Mouse (Mus musculus): ENCODE data around the gene Slc2a12. TPM values are rescaled to one million over a fixed set of nuclear protein-coding genes. Genes with fewer than 3 reads are reported as not detected.

Slc2a12 gene
- 1 to 10 TPM; 2.1 to 2.7 TPM for total RNA-seq (2021)

GRCm38 (mm10) chr10:22644853-22645491 is at the start of gene Slc2a12:
Gene Slc2a12 (plus strand): TSS chr10:22645011.
- intact Hi-C loops (cut with DNase I), result no loop called here
- peak; percentile 61 to 63 for DNase-seq (ENCODE audit: low spot score in 2 of 2)

DNA sequence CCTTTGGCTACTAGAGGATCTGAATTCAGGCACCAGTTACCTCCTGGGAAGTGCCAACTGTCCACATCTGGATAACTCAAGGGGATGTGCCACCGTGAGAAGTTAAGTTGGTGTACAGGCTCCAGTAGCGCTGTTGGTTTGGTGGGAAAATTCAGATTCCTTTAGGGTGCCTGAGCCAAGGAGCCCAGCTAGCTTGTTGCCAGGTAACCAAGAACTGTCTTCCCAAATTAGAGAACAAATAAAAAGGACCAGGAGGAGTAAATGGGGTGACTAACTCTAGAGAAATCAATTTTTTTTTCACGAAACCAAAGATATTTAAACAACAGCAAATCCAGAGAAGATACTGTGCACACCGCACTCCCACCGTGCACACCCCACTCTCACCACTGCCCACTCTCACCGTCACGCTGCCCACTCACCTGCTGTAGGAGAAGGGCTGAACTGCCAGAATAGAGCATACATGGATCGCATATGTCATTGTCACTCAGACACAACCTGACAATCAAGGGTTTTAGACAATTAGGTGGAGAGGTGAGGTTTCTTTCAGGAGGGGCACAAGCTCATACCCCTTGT is 45.8 kb upstream of the Slc2a12 start:
- intact Hi-C loops (cut with DNase I), result no loop called here
- DNase-seq (ENCODE audit: low spot score in 2 of 2), result peak; percentile 40

DNA sequence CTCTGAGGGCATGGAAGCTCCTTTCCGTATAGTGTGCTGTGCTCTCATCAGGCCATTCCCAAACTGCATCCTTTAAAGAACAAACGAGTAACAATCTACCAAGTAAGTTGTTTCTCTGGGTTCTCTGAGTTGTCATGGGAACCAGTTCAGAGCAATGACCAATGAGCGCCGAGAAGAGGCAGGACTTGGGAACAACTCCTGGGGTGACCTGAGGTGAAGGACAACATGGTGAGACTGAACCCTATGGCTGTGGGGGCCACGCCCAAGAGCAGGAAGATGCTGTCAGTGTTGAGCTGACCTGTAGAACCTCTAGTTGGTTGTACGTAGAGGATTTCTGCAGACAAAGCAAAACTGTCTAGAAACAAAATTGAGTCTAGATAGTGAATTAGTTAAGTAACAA is 43.8 kb upstream of the Slc2a12 start:
- no peak for DNase-seq (ENCODE audit: low spot score in 2 of 2)
- intact Hi-C loops (cut with DNase I), result no loop called here

DNA sequence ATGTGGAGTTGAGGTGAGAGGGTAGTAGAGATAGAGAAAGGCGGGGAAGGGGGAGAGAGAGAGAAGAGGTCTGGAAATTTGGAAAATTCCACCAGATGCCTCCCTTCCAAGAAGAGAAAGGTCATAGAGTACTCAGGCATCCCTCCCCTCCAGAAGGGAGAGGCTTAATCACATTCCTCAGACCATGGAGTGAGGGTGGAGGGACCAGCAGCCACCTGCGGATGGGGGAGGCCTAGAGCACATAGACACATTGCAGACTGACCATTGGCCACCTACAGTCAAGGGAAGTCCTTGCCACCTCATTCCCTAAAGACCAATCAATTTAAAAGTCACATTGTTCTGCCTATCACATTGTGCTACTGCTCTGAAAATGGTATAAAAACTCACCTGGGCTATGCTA is 40.0 kb upstream of the Slc2a12 start:
- intact Hi-C loops (cut with DNase I), result no loop called here
- no peak for DNase-seq (ENCODE audit: low spot score in 2 of 2)

DNA sequence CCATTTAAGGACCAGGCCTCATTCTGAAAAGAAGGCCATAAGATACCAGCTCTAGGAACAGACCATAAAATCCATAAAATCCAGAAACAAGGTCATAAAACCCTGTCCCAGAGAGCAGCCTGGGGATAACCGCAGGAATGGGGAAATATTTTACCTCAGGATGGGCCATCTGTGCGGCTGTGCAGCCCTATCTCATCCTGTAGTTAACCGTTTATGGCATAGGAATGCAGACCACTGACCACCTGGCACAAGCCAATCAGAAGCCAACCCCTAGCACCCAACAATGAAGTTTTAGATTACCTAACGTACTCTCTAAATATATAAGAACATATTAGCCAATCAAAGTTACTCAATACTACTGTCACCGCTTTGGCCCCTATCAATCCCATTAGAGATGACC is 36.5 kb upstream of the Slc2a12 start:
- no peak for DNase-seq (ENCODE audit: low spot score in 2 of 2)
- intact Hi-C loops (cut with DNase I), result no loop called here

GRCm38 (mm10) chr10:22608799-22609357 is 35.9 kb upstream of the Slc2a12 start:
- intact Hi-C loops (cut with DNase I), result no loop called here
- peak; percentile 30 to 53 for DNase-seq (ENCODE audit: low spot score in 2 of 2)

GRCm38 (mm10) chr10:22613301-22613700 is 31.5 kb upstream of the Slc2a12 start:
- no peak for DNase-seq (ENCODE audit: low spot score in 2 of 2)
- intact Hi-C loops (cut with DNase I), result loop anchor here (10.0 kb wide), 1 partner anchor 162 kb away; no protein-coding TSS in a partner anchor

DNA sequence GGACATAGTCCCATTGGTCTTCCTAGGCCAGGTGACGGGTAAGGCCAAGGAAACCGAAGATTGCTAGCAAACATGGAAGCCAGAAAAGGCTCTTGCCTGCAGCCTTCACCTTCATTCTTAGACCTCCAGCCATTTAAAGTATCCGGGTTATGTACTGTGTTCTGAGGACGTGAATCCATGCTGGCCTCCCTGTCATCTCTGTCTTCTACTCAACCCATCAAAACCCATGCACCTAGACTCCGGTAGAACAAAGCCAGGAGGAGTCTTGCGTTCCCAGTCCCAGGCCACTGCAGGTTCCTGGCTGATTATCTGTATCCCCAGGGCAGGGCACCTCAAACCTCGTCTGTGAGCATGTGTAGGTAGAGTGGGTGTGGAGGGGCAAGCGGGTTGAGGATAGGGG is 30.3 kb upstream of the Slc2a12 start:
- DNase-seq (ENCODE audit: low spot score in 2 of 2), result no peak
- intact Hi-C loops (cut with DNase I), result loop anchor here (10.0 kb wide), 1 partner anchor 160 kb away; no protein-coding TSS in a partner anchor

- no peak for DNase-seq (ENCODE audit: low spot score in 2 of 2)
- intact Hi-C loops (cut with DNase I), result loop anchor here (10.0 kb wide), 1 partner anchor 159 kb away; no protein-coding TSS in a partner anchor
Measured at GRCm38 (mm10) chr10:22615309-22615708, 29.5 kb upstream of the Slc2a12 start.

- intact Hi-C loops (cut with DNase I), result loop anchor here (2.0 to 10.0 kb wide), 2 partner anchors 96 to 156 kb away; no protein-coding TSS in a partner anchor
- DNase-seq (ENCODE audit: low spot score in 2 of 2), result peak; percentile 26 to 40
Measured at GRCm38 (mm10) chr10:22618842-22619241, 26.0 kb upstream of the Slc2a12 start.

- DNase-seq (ENCODE audit: low spot score in 2 of 2), result no peak
- intact Hi-C loops (cut with DNase I), result no loop called here
Measured at GRCm38 (mm10) chr10:22628832-22629231, 16.0 kb upstream of the Slc2a12 start.

- intact Hi-C loops (cut with DNase I), result loop anchor here (5.0 kb wide), 1 partner anchor 71 kb away; no protein-coding TSS in a partner anchor
- no peak for DNase-seq (ENCODE audit: low spot score in 2 of 2)
Measured at GRCm38 (mm10) chr10:22631103-22631502, 13.7 kb upstream of the Slc2a12 start.

DNA sequence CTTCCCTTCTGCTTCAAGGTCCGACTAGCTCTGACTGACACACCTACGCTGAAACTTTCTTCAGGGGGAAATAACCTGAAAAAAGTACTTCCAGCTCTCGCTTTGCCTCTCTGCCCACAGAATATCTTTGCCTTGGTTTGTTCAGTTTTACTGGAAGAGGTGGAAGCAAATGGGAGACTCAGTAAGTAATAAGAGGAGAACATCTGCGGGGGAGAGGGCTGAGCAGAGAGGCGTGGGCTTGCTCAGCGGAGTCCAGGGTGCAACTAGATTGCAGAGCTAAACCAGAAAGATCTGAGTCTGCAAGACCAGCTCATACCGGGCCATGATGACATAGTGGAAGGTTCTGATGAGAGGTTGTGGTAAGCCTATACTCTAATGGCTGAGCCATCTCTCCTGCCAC is 13.3 kb upstream of the Slc2a12 start:
- peak; percentile 14 to 29 for DNase-seq (ENCODE audit: low spot score in 2 of 2)
- intact Hi-C loops (cut with DNase I), result loop anchor here (5.0 kb wide), 1 partner anchor 71 kb away; no protein-coding TSS in a partner anchor

DNA sequence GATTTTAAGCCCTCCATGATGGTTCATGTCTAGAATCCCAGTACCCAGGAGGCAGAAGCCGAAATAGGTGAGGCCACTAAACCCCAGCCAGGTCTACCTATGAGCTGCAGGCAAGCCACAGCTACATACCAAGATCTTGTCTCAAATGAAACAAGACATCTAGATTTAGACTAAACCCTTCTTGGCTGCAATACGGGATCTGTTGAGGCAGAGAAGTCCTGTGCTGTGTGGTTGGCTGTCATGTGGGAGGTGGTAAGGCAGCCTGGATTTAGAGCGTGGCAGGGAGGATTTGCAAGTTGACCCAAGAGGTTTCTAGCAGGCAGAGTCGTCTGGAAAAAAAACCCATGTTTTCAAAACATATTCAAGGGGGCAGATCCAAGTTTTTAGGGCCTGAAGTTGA is 12.9 kb upstream of the Slc2a12 start:
- peak; percentile 19 to 24 for DNase-seq (ENCODE audit: low spot score in 2 of 2)
- intact Hi-C loops (cut with DNase I), result loop anchor here (5.0 kb wide), 1 partner anchor 70 kb away; no protein-coding TSS in a partner anchor

- DNase-seq (ENCODE audit: low spot score in 2 of 2), result no peak
- intact Hi-C loops (cut with DNase I), result loop anchor here (5.0 kb wide), 1 partner anchor 69 kb away; no protein-coding TSS in a partner anchor
Measured at GRCm38 (mm10) chr10:22633406-22634306, 11.2 kb upstream of the Slc2a12 start.

GRCm38 (mm10) chr10:22637241-22637640 is 7.6 kb upstream of the Slc2a12 start:
- no peak for DNase-seq (ENCODE audit: low spot score in 2 of 2)
- intact Hi-C loops (cut with DNase I), result no loop called here

DNA sequence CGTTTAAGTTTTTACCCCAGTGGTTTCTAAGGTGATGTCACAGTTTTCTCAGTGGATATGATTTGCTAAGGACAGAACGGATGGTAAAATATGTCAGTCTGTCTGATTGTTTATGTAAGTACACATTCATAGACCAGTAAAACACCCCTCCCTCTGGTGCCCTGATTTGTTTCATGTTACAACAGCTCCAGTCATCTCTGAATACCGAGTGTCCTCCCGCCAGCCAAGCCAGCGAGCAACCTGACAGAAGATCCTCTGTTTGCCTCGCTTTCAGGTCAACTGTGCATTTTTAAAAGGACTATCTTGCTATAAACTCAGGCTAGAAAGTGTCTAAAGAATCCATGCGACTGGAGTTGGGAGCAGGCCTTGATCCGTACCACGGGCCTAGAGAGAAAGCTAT is 640 bp upstream of the Slc2a12 start:
- intact Hi-C loops (cut with DNase I), result no loop called here
- no peak for DNase-seq (ENCODE audit: low spot score in 2 of 2)

- intact Hi-C loops (cut with DNase I), result no loop called here
Measured at GRCm38 (mm10) chr10:22648702-22649101, 3.9 kb downstream of the Slc2a12 start.

GRCm38 (mm10) chr10:22653820-22654219 is 9.0 kb downstream of the Slc2a12 start:
- no peak for DNase-seq (ENCODE audit: low spot score in 2 of 2)
- intact Hi-C loops (cut with DNase I), result no loop called here

More at GRCm38 (mm10) chr10:22648702-22649101, 3.9 kb downstream of the Slc2a12 start:
- DNase-seq (ENCODE audit: low spot score in 2 of 2), result no peak
